Mouse (Mus musculus): ENCODE results near the gene Spsb4.
A peak's percentile ranks its signal among the peaks of the same experiment; 100 is the strongest.

Gene Spsb4

GRCm38 (mm10) chr9:97017121-97017810 lies 1.4 kb downstream of the Spsb4 start:
- DNase-seq (ENCODE audit: extremely low spot score, low read depth, low spot score) = no peak

- no peak for DNase-seq (ENCODE audit: extremely low spot score, low read depth, low spot score)
Observed at GRCm38 (mm10) chr9:97015751-97016150, 2.9 kb downstream of the Spsb4 start.

GRCm38 (mm10) chr9:97013698-97014097 lies 4.9 kb downstream of the Spsb4 start:
- no peak for DNase-seq (ENCODE audit: extremely low spot score, low read depth, low spot score)

GRCm38 (mm10) chr9:97013153-97013552 lies 5.5 kb downstream of the Spsb4 start:
- no peak for DNase-seq (ENCODE audit: extremely low spot score, low read depth, low spot score)

- DNase-seq (ENCODE audit: extremely low spot score, low read depth, low spot score) = no peak
Observed at GRCm38 (mm10) chr9:97011454-97012195, 7.0 kb downstream of the Spsb4 start.

GRCm38 (mm10) chr9:97010447-97010846 lies 8.2 kb downstream of the Spsb4 start:
- no peak for DNase-seq (ENCODE audit: extremely low spot score, low read depth, low spot score)

GRCm38 (mm10) chr9:97004726-97005125 lies 13.9 kb downstream of the Spsb4 start:
- DNase-seq (ENCODE audit: extremely low spot score, low read depth, low spot score) = no peak

- DNase-seq (ENCODE audit: extremely low spot score, low read depth, low spot score) = no peak
Observed at GRCm38 (mm10) chr9:97003173-97003572, 15.5 kb downstream of the Spsb4 start.

GRCm38 (mm10) chr9:97002654-97003053 lies 16.0 kb downstream of the Spsb4 start:
- no peak for DNase-seq (ENCODE audit: extremely low spot score, low read depth, low spot score)

- DNase-seq (ENCODE audit: extremely low spot score, low read depth, low spot score) = no peak
Observed at GRCm38 (mm10) chr9:97002025-97002424, 16.6 kb downstream of the Spsb4 start.

GRCm38 (mm10) chr9:97001458-97001857 lies 17.2 kb downstream of the Spsb4 start:
- no peak for DNase-seq (ENCODE audit: extremely low spot score, low read depth, low spot score)

- no peak for DNase-seq (ENCODE audit: extremely low spot score, low read depth, low spot score)
Observed at GRCm38 (mm10) chr9:96995717-96996116, 22.9 kb downstream of the Spsb4 start.

- no peak for DNase-seq (ENCODE audit: extremely low spot score, low read depth, low spot score)
Observed at GRCm38 (mm10) chr9:96994733-96995132, 23.9 kb downstream of the Spsb4 start.

- no peak for DNase-seq (ENCODE audit: extremely low spot score, low read depth, low spot score)
Observed at GRCm38 (mm10) chr9:96991118-96991517, 27.5 kb downstream of the Spsb4 start.

GRCm38 (mm10) chr9:96989389-96989990 lies 29.2 kb downstream of the Spsb4 start:
- DNase-seq (ENCODE audit: extremely low spot score, low read depth, low spot score) = no peak

- DNase-seq (ENCODE audit: extremely low spot score, low read depth, low spot score) = no peak
Observed at GRCm38 (mm10) chr9:96986797-96987473, 31.7 kb downstream of the Spsb4 start.

- no peak for DNase-seq (ENCODE audit: extremely low spot score, low read depth, low spot score)
Observed at GRCm38 (mm10) chr9:96984034-96984433, 34.6 kb downstream of the Spsb4 start.

- no peak for DNase-seq (ENCODE audit: extremely low spot score, low read depth, low spot score)
Observed at GRCm38 (mm10) chr9:96982940-96983339, 35.7 kb downstream of the Spsb4 start.

GRCm38 (mm10) chr9:96982351-96982750 lies 36.3 kb downstream of the Spsb4 start:
- peak; percentile 87 for DNase-seq (ENCODE audit: extremely low spot score, low read depth, low spot score)

GRCm38 (mm10) chr9:96981836-96982235 lies 36.8 kb downstream of the Spsb4 start:
- no peak for DNase-seq (ENCODE audit: extremely low spot score, low read depth, low spot score)

GRCm38 (mm10) chr9:96981121-96981520 lies 37.5 kb downstream of the Spsb4 start:
- no peak for DNase-seq (ENCODE audit: extremely low spot score, low read depth, low spot score)

All from hindlimb bud, embryonic 11.5 days (tissue).